Mouse (Mus musculus) midbrain, embryonic 15.5 days (tissue): Measurements from ENCODE around the gene Shroom4. TPM values are rescaled to one million over a fixed set of nuclear protein-coding genes. Genes with fewer than 3 reads are reported as not detected.

Experiments
- ATAC-seq: fragments of 200-750 bp; cut with Nextera tagmentation; replicated peaks from 2 replicates; pipeline ENCODE4 v1.8.0; 2017; ENCODE audit warnings: moderate TSS enrichment
- H3K27ac ChIP-seq: fragments of 300-500 bp; sonication (generic); 2 replicates; pipeline ENCODE4 v1.5.1; 2015; ENCODE audit warnings: mild to moderate bottlenecking, inconsistent platforms
- H3K27me3 ChIP-seq: fragments of 300-500 bp; sonication (generic); replicated peaks from 2 replicates; pipeline ENCODE4 v1.6.1; 2015; ENCODE audit warnings: inconsistent platforms
- H3K36me3 ChIP-seq: fragments of 300-500 bp; sonication (generic); replicated peaks from 2 replicates; pipeline ENCODE4 v1.6.1; 2015; ENCODE audit warnings: inconsistent platforms
- H3K4me1 ChIP-seq: fragments of 300-500 bp; sonication (generic); 2 replicates; pipeline ENCODE4 v1.6.1; 2015; ENCODE audit warnings: inconsistent platforms
- H3K4me2 ChIP-seq: fragments of 300-500 bp; sonication (generic); 2 replicates; pipeline ENCODE4 v1.6.1; 2015; ENCODE audit warnings: inconsistent platforms, mild to moderate bottlenecking, moderate library complexity
- H3K4me3 ChIP-seq: fragments of 300-500 bp; sonication (generic); 2 replicates; pipeline ENCODE4 v1.5.1; 2015; ENCODE audit warnings: mild to moderate bottlenecking, inconsistent platforms
- H3K9ac ChIP-seq: fragments of 300-500 bp; sonication (generic); 2 replicates; pipeline ENCODE4 v1.6.1; 2015; ENCODE audit warnings: mild to moderate bottlenecking, inconsistent platforms
- H3K9me3 ChIP-seq: fragments of 300-500 bp; sonication (generic); 2 replicates; pipeline ENCODE4 v1.6.1; 2016; ENCODE audit warnings: inconsistent platforms
- WGBS: fragments of 180-500 bp; shearing (Covaris S2); methylation state at CpG from one replicate; pipeline ENCODE4 v1.1.7; 2015; ENCODE audit warnings: mixed read lengths; 5-methylcytosine and 5-hydroxymethylcytosine counted together
- polyA plus RNA-seq: library from polyadenylated mRNA; unstranded; fragments of >200 nt; fragmentation: Nextera tagmentation; extraction: Ambion mirVana; gene quantifications from 2 replicates; pipeline ENCODE4 v1.2.1, GENCODE M21; 2015

Shroom4 gene
- 1.9 and 2.1 TPM in 2 replicates for polyA plus RNA-seq

- no peaks in the 10 kb centered on the region for H3K9me3 ChIP-seq
- H3K9ac ChIP-seq, result peak within 1 kb of the TSS; percentile 55
- ATAC-seq, result peak; percentile 96
- peak within 1 kb of the TSS; percentile 65 for H3K4me3 ChIP-seq
- no peaks in the 10 kb centered on the region for H3K27me3 ChIP-seq
- H3K4me2 ChIP-seq, result peak within 1 kb of the TSS; percentile 78
- WGBS, result 15% methylated on average over 53 of the region's 55 CpGs
- peak within 1 kb of the TSS; percentile 69 for H3K27ac ChIP-seq
- no peaks in the 10 kb centered on the region for H3K36me3 ChIP-seq
- H3K4me1 ChIP-seq, result peaks cover 6% of the 10 kb centered on the region; the same call in 1 of the 2 replicates
Measured at GRCm38 (mm10) chrX:6399626-6400397, at the start of gene Shroom4. TSS of gene Shroom4 (plus strand) at chrX:6399854.

- H3K9ac ChIP-seq, result no peak overlapping the region
- H3K9me3 ChIP-seq, result no peaks in the 10 kb centered on the region
- H3K36me3 ChIP-seq, result no peaks in the 10 kb centered on the region
- H3K4me3 ChIP-seq, result no peak overlapping the region
- 68% methylated on average over 3 of the region's 3 CpGs for WGBS
- H3K4me1 ChIP-seq, result no peaks in the 10 kb centered on the region
- H3K27me3 ChIP-seq, result no peaks in the 10 kb centered on the region
- H3K27ac ChIP-seq, result no peak overlapping the region
- ATAC-seq, result no peak
- no peak overlapping the region for H3K4me2 ChIP-seq
Measured at GRCm38 (mm10) chrX:6356876-6357275, 42.8 kb upstream of the Shroom4 start.

GRCm38 (mm10) chrX:6357503-6358114 lies 42.0 kb upstream of the Shroom4 start:
- no peaks in the 10 kb centered on the region for H3K9me3 ChIP-seq
- 61% methylated on average over 6 of the region's 6 CpGs for whole genome bisulfite sequencing
- H3K4me3 ChIP-seq, result no peak overlapping the region
- H3K36me3 ChIP-seq, result no peaks in the 10 kb centered on the region
- H3K4me1 ChIP-seq, result no peaks in the 10 kb centered on the region
- no peak overlapping the region for H3K4me2 ChIP-seq
- no peak overlapping the region for H3K9ac ChIP-seq
- H3K27ac ChIP-seq, result no peak overlapping the region
- ATAC-seq, result no peak
- H3K27me3 ChIP-seq, result no peaks in the 10 kb centered on the region

- Histone ChIP-seq H3K9ac (no peak overlapping the region), H3K4me3 (no peak overlapping the region), H3K27me3 (no peaks in the 10 kb centered on the region), H3K4me1 (no peaks in the 10 kb centered on the region), H3K27ac (no peak overlapping the region), H3K9me3 (no peaks in the 10 kb centered on the region), H3K4me2 (no peak overlapping the region), H3K36me3 (no peaks in the 10 kb centered on the region)
- no peak for ATAC-seq
- WGBS, result 68% methylated on average over 1 of the region's 1 CpGs
Measured at GRCm38 (mm10) chrX:6368822-6369221, 30.8 kb upstream of the Shroom4 start.

- H3K36me3 ChIP-seq, result no peaks in the 10 kb centered on the region
- H3K9ac ChIP-seq, result no peak overlapping the region
- no peaks in the 10 kb centered on the region for H3K9me3 ChIP-seq
- H3K4me3 ChIP-seq, result no peak overlapping the region
- no peaks in the 10 kb centered on the region for H3K4me1 ChIP-seq
- no peak for ATAC-seq
- no peak overlapping the region for H3K27ac ChIP-seq
- WGBS, result 78% methylated on average over 3 of the region's 3 CpGs
- no peak overlapping the region for H3K4me2 ChIP-seq
- no peaks in the 10 kb centered on the region for H3K27me3 ChIP-seq
Measured at GRCm38 (mm10) chrX:6370706-6371105, 28.9 kb upstream of the Shroom4 start.

GRCm38 (mm10) chrX:6393861-6394260 lies 5.8 kb upstream of the Shroom4 start:
- no peaks in the 10 kb centered on the region for H3K4me1 ChIP-seq

GRCm38 (mm10) chrX:6399193-6399592 lies 461 bp upstream of the Shroom4 start:
- no peak for ATAC-seq
- Histone ChIP-seq H3K4me2 (peak overlapping the region; percentile 78), H3K9me3 (no peaks in the 10 kb centered on the region), H3K4me3 (peak overlapping the region; percentile 65), H3K27me3 (no peaks in the 10 kb centered on the region), H3K27ac (peak overlapping the region; percentile 69; the same call in 1 of the 2 replicates), H3K9ac (peak overlapping the region; percentile 55; the same call in 1 of the 2 replicates), H3K4me1 (peaks cover 6% of the 10 kb centered on the region; the same call in 1 of the 2 replicates), H3K36me3 (no peaks in the 10 kb centered on the region)
- 50% methylated on average over 1 of the region's 1 CpGs for WGBS

More at GRCm38 (mm10) chrX:6393861-6394260, 5.8 kb upstream of the Shroom4 start:
- Histone ChIP-seq H3K9ac (no peak overlapping the region), H3K36me3 (no peaks in the 10 kb centered on the region), H3K27me3 (no peaks in the 10 kb centered on the region), H3K9me3 (no peaks in the 10 kb centered on the region), H3K4me2 (no peak overlapping the region), H3K27ac (no peak overlapping the region), H3K4me3 (no peak overlapping the region)
- ATAC-seq, result no peak
- 71% methylated on average over 1 of the region's 1 CpGs for WGBS

- Histone ChIP-seq H3K4me3 (peak overlapping the region; percentile 65), H3K36me3 (no peaks in the 10 kb centered on the region), H3K9me3 (no peaks in the 10 kb centered on the region), H3K4me1 (peaks cover 6% of the 10 kb centered on the region; the same call in 1 of the 2 replicates), H3K4me2 (peak overlapping the region; percentile 78), H3K9ac (peak overlapping the region; percentile 55), H3K27ac (peak overlapping the region; percentile 69), H3K27me3 (no peaks in the 10 kb centered on the region)
- 26% methylated on average over 38 of the region's 49 CpGs for whole genome bisulfite sequencing
- peak; percentile 69 for ATAC-seq
Measured at GRCm38 (mm10) chrX:6400398-6401020, 855 bp downstream of the Shroom4 start.

- Histone ChIP-seq H3K27ac (no peak overlapping the region), H3K4me2 (no peak overlapping the region), H3K9ac (no peak overlapping the region), H3K27me3 (no peaks in the 10 kb centered on the region), H3K36me3 (no peaks in the 10 kb centered on the region), H3K4me3 (no peak overlapping the region), H3K9me3 (no peaks in the 10 kb centered on the region), H3K4me1 (peaks cover 6% of the 10 kb centered on the region; the same call in 1 of the 2 replicates)
- ATAC-seq, result no peak
- WGBS, result 88% methylated on average over 4 of the region's 4 CpGs
Measured at GRCm38 (mm10) chrX:6402921-6403320, 3.3 kb downstream of the Shroom4 start.

GRCm38 (mm10) chrX:6409114-6409513 lies 9.5 kb downstream of the Shroom4 start:
- no peaks in the 10 kb centered on the region for H3K36me3 ChIP-seq
- WGBS, result 61% methylated on average over 6 of the region's 6 CpGs
- H3K27me3 ChIP-seq, result no peaks in the 10 kb centered on the region
- H3K9ac ChIP-seq, result no peak overlapping the region
- H3K27ac ChIP-seq, result no peak overlapping the region
- no peak overlapping the region for H3K4me3 ChIP-seq
- H3K9me3 ChIP-seq, result no peaks in the 10 kb centered on the region
- no peaks in the 10 kb centered on the region for H3K4me1 ChIP-seq
- H3K4me2 ChIP-seq, result no peak overlapping the region
- ATAC-seq, result no peak

- Histone ChIP-seq H3K36me3 (no peaks in the 10 kb centered on the region), H3K27ac (no peak overlapping the region), H3K4me1 (no peaks in the 10 kb centered on the region), H3K4me3 (no peak overlapping the region), H3K9ac (no peak overlapping the region), H3K4me2 (no peak overlapping the region), H3K27me3 (no peaks in the 10 kb centered on the region), H3K9me3 (no peaks in the 10 kb centered on the region)
- WGBS, result 57% methylated on average over 12 of the region's 12 CpGs
- no peak for ATAC-seq
Measured at GRCm38 (mm10) chrX:6415412-6415811, 15.8 kb downstream of the Shroom4 start.

GRCm38 (mm10) chrX:6415936-6416335 lies 16.3 kb downstream of the Shroom4 start:
- no peak for ATAC-seq
- H3K4me2 ChIP-seq, result no peak overlapping the region

More at GRCm38 (mm10) chrX:6415936-6416335, 16.3 kb downstream of the Shroom4 start:
- Histone ChIP-seq H3K27ac (no peak overlapping the region), H3K9me3 (no peaks in the 10 kb centered on the region), H3K4me1 (no peaks in the 10 kb centered on the region), H3K9ac (no peak overlapping the region), H3K4me3 (no peak overlapping the region), H3K27me3 (no peaks in the 10 kb centered on the region), H3K36me3 (no peaks in the 10 kb centered on the region)
- WGBS, result 42% methylated on average over 5 of the region's 5 CpGs
